Mouse (Mus musculus) heart, postnatal 14 days (tissue): Measurements from ENCODE around the gene Setd1b. TPM values are rescaled to one million over a fixed set of nuclear protein-coding genes. Genes with fewer than 3 reads are reported as not detected.

Experiments used
- DNase-seq, 2 experiments: peaks; one replicate each; pipeline ENCODE4 v3.0.0; 2021 to 2022
- intact Hi-C: fragments of 180-260 bp; cut with DNase I; formaldehyde crosslinking; loops from one replicate; pipeline ENCODE4 v1.15.1; 2025
- long read RNA-seq, 2 experiments: library from polyadenylated mRNA; stranded (forward); transcript quantifications; one replicate each; pipeline ENCODE4 v2.0.0; 2021
- total RNA-seq, 2 experiments: library from RNA; stranded (reverse); gene quantifications; 2 replicates each; pipeline ENCODE4 v1.2.3; 2021

The Setd1b gene
- total RNA-seq = 10 to 100 TPM; 18.1 to 21.3 TPM
- long read RNA-seq, experiment 1, partial matches to known transcripts = 0 of 3 reads
- long read RNA-seq, experiment 1, other reads (novel, unspliced or antisense) = 3 of 3 reads
- long read RNA-seq, experiment 2, partial matches to known transcripts = 0 of 6 reads
- long read RNA-seq, experiment 2, other reads (novel, unspliced or antisense) = 6 of 6 reads

DNA sequence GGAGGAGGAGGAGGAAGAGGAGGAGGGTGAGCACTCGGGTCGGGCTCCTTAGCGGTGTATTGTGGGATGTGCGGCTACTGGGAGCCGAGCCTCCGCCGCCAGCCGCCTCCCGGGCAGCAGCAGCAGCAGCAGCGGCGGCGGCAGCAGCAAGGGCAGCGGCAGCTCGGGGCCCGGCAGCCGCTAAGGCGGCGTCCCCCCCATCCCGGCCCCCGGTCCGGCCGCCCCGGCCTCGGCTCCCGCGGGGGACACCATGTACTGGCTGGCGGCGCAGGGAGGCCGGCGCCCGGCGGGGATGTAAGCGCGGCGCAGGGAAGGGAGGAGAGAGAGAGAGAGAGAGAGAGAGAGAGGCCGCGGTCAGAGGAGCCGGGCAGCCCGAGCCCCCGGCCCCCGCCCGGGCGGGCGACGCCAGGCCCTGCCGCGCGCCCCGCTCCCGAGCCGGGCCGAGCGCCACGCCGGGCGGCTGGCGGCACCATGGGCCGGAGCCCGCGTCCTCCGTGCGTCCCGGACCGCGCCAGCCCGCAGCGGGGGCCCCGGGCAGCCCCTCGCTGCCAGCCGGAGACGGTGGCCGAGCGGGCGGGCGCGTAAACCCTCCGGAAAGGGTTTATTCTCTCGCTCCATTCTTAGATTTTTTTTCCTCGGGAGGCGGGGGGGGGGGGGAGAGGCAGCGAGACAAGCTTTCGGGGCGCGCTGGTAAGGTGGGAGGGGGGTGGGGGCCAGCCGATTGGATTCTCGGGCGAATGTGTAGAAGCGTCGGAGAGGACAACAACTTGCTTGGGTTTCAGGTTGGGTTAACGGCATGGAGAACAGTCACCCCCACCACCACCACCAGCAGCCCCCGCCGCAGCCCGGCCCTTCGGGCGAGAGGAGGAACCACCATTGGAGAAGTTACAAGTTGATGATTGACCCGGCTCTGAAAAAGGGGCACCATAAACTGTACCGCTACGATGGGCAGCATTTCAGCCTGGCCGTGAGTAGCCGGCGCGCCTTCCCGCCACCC lies at the start of gene Setd1b:
Gene Setd1b, plus strand, starts transcription at position 33 of the 997 bp plus-strand sequence.
- intact Hi-C loops = no loop called here
- peak; percentile 67 to 71 for DNase-seq

DNA sequence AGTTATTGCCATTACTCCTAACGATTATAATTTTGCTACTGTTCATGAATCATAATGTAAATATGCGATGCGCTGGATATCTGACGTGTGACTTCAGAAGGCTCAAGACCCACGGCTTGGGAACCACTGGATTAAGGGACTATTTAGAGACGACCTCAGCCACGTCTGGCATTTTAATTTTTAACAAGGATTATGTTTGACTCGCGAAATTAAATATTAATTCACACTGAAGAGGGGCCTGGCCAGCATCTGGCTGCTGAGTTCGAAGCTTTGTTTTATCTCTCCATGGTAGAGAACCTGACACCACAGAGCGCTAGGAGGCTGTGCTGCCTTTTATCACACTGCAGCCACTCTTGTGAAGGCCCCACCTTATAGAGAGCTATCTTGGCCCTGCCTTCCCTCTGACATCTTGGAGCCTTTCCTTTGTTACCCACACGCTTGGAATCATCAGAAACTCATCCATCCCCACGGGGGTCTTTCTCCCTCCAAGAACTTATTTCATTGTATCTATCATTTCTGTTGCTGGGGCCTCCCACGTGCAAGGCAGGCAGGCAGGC lies 48.8 kb upstream of the Setd1b start:
- intact Hi-C loops = no loop called here
- DNase-seq = no peak

DNA sequence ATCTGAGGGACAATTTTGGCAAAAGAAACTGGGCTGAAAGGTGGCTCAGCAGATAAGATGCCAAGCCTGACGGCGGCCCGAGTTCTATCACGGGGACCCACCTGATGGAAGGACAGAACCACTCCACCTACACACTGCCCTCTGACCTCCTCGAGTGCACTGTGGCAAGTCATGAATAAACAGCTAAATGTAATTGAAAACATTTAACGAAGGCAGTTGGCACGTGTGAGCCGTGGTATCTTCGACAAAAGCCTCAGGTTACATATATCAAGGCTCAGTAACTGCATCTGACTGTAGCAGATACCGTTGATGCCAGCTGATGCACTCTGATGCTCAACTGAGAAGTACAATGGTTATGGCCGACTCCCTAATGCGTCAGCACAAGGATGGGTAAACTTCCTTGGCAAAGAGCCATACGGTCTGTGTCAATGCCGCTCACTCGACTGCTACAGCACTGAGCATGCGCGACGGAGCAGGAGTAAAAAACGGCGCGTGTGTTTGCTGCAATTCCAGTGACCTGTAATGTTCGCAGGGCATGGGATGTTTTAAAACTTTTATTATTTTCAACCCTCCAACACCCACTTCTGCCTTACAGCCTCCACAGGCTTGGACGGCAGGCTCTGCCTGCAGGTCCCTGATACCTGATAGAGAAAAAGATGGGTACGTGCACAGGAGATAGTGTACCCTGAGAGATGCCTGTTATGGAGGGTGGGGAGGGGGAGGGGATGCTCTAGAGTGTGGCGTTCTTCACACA lies 47.6 kb upstream of the Setd1b start:
- intact Hi-C loops = no loop called here

DNA sequence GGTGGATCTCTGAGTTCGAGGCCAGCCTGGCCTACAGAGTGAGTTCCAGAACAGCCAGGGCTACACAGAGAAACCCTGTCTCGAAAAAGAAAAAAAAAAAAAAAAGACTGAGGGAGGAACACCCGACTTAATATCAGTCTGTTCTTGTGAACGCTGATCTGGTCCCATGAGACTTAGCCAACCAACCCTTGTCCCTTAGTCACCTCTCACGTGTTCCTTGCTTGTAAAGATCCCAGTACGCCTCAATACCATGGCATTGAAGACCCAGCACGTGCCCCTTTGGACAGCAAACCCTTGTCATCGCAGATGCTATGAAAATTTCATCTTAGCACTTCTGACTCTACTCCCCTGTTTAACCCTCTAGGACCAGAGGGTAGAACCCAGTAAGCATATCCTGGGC lies 45.7 kb upstream of the Setd1b start:
- intact Hi-C loops = no loop called here
- DNase-seq = no peak

More for the DNA sequence above, 47.6 kb upstream of the Setd1b start:
- DNase-seq = no peak

DNA sequence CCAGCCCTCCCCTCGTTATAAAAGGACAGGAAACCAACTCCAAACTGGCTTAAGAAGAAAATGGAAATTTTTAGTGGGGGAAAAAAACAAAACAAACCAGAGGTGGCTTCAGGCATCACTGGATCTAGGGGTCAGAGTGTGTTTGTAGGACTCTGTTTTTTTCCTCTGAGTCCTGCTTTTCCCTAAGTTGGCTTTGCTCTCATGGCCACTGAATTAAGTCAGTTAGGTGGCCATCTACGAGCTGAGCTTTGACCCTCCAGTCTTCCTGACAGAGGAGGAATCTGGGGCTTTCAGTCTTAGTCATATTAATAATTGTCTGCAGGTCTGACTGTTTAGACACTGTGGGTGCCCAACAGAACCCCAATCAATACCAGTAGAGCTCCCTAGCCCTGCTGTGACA lies 43.5 kb upstream of the Setd1b start:
- DNase-seq = no peak
- intact Hi-C loops = no loop called here

DNA sequence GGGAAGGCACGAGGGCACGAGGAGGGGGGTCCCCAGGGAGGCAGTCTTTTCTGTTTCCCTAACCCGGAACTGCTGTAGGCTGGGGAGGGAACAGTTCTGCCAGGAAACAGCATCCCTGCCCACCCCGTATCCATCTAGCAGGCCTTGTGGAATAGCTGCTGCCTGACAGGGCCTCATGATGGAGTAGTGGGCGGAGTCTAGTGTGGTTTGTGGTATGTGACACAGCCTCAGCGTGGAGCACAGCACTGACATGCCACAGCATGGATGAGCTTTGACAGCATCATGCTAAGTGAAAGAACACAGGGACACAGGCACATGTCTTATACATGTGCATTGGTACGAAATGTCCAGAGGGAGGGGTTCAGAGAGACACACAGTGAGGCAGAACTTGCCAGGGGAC lies 39.6 kb upstream of the Setd1b start:
- no peak for DNase-seq
- intact Hi-C loops = no loop called here

DNA sequence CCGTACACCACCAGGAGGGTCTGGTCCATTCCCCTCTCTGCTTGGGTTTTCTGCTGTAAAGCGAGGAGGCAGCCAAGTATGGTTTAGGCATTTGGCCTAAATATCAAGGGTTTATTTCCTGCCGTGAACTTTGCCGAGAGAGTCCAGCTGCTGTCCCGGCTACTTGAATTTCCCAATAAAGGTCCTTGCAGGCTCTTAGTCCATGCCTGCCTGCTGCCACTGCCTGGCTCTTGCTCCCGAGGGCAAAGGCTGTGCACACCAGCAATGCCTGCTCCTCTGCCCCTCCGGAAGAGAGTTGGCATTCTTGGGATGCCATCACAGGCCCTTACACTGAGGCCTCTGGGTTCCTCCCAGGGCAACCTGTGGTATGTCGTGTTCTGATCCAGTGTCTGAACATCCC lies 38.4 kb upstream of the Setd1b start:
- peak in 1 of 2 experiments; percentile 20 for DNase-seq
- intact Hi-C loops = no loop called here

DNA sequence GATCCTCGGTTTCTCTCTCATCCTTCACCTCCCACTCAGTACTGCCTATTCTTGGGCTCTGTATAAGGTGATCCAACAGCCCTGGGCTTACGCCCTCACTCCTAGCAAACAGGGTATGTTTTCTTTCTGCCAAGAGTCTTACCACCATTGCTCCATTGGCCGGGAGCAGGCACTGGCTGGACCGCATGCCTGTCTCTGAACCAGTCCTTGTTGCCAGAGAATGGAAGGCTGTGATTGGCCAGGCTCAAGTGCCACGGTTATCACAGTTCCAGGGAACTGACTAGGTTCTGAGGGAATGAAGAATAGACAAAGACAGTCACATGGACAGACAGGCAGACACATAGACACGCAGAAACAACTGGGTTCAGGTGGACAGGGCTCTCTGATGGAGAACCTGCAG lies 37.2 kb upstream of the Setd1b start:
- DNase-seq = peak; percentile 36 to 56
- intact Hi-C loops = no loop called here

DNA sequence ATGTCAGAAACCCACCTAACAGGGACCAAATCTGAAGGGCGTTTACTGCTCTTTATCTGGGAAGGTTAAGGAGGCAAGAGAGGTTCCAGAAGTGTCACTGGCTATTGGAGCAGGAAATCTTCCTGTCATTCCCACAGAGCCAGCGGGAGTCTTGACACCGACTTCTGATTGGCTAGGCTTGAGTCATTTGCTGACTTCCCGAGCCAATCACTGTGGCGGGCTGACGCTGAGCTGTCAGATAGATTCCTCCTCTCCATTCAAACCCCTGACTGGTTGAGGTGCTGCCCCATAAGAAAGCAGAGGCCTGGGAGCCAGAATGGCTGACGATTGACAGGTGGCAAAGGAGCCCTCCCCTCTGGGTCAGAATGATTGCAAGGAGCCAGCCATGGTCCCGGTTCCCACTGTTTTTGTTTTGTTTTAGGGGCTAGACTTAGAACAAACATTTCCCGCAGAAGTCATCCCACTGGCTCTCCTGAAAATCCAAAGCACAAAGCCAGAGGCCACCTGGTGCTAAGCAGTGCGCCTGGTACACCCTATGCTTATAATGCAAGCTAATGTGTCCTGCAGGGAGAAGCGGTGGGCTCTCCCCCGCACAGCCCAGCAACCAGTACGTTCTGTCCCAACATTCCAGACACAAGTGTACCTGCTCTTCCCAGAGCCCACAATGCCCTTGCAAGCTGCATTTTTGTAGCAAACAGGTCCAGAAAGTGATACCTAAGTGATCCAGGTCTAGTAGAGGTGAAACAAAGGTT lies 32.4 kb upstream of the Setd1b start:
- peak in 1 of 2 experiments; percentile 38 for DNase-seq
- intact Hi-C loops = no loop called here

DNA sequence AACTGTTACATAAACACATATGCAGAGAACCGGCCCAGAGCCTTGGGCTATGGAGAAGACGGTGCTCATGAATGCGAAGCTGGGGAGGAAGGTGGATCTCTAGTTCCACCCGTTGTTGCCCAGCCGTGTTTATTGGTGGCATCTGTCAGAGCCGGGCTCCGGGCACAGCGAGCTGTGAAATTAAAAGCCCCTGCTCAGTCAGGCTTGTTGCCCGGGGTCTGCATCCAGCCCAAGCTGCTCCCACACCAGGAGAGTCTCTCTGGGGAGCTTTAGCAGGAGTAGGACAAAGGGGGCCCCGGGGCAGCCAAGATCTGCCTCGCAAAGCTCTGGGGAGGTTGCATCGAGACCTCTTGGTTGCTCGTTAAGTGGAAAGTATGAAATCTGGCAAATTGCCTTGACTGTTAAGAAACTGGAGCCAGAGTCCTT lies 31.7 kb upstream of the Setd1b start:
- intact Hi-C loops = no loop called here
- DNase-seq = no peak

DNA sequence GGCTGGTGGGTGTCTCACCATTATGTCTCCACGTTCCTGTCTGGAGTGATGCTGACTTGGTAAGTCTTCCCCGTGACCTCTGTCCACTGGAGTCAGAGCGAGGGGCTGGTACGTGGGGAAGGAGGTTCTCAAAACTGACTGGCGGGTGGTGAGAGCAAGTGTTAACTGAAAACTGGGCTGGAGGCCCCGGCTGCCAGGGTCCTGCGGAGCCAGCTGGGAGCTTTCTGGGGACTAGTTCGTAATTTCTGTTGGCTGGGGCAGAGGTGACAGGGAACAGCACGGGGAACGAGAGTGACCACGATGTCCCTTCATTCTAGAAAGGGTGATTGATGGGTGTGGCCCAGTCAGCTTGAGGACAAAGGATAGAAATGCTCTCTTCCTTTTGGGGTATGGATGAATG lies 27.9 kb upstream of the Setd1b start:
- intact Hi-C loops = loop anchor here (2.0 kb wide), 1 partner anchor 49 kb away; no protein-coding TSS in a partner anchor

DNA sequence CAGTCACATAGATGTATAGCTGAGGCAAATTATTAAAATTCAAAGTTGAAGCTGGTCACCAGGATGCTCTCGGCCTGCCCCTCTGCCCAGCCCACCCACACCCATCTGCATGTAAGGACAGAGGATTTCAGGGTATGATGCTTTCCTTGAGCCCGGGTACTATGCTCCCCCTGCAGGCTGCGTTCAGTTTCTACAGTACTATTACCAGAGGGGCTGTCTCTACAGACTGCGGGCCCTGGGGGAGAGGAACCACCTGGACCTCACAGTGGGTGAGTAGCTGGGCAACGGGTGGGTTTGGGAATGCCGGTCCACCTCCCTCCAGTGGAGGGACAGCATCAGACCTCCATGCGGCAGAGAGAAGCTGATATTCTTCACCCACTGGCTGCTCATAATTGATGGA lies 27.1 kb upstream of the Setd1b start:
- peak; percentile 50 to 55 for DNase-seq

More for the DNA sequence above, 27.9 kb upstream of the Setd1b start:
- DNase-seq = no peak

DNA sequence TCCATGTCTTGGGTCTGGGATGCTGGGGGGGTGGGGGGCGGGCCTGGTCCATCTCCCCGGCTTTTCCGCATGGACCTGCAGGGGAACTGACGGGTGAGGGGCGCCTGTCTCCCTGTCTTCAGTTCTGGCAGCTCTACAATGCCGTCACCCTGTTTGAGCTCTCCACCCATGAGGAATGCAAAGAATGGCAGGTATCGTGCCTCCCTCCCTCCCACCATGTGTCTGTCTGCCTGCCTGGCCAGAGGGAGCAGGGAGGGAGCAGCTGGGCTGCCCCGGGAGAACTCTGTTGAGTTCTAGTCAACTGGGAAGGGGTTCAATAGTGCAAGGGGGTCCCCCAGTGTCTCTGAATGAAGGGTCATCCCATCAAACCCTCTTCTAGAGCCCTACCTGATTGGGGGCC lies 25.9 kb upstream of the Setd1b start:
- intact Hi-C loops = loop anchor here (2.0 kb wide), 1 partner anchor 33 kb away; no protein-coding TSS in a partner anchor
- no peak for DNase-seq

More for the DNA sequence above, 27.1 kb upstream of the Setd1b start:
- intact Hi-C loops = loop anchor here (2.0 kb wide), 1 partner anchor 50 kb away; no protein-coding TSS in a partner anchor

DNA sequence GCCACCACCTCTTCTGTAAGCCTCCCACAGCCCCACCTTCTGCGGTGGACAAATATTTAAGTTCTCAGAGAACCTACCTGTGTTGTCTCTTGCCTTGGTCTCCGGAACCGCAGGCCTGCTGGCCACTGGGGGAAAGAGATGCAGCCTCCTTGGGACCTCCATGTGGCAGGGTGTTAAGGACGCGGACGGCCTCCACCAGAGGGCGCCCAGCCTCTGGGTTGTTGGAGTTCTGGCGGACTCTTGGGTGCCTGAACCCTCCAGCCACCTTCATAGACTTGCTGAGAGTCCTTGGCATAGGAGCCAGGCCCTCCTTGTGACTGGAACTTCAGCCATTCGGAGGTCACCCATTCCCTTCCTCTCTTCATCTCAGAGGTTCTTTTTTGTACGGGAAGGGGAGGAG lies 24.7 kb upstream of the Setd1b start:
- peak; percentile 82 to 87 for DNase-seq
- intact Hi-C loops = loop anchor here (1.0 to 2.0 kb wide), 3 partner anchors 15 to 54 kb away; partner anchors contain the start of gene Rhof

DNA sequence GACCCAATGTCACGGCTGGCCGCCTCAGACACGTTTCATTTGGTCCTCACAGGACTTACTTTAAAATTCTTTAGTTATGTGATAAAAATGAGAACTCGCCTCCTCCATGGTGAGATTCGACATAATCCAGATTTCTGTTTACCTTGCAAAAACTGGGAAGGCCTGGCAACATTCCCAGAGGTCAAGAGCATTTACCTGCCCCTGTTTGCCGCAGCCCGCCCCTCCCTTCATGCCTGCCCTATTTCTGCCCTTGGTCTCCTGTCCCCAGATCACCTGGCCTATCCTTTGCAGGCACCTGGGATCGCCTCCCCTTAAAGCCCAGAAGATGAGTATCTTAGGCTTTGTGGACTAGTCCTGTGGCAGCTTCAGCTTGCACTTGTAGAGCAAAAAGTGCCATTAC lies 24.2 kb upstream of the Setd1b start:
- intact Hi-C loops = loop anchor here (1.0 to 2.0 kb wide), 3 partner anchors 15 to 54 kb away; partner anchors contain the start of gene Rhof
- no peak for DNase-seq

DNA sequence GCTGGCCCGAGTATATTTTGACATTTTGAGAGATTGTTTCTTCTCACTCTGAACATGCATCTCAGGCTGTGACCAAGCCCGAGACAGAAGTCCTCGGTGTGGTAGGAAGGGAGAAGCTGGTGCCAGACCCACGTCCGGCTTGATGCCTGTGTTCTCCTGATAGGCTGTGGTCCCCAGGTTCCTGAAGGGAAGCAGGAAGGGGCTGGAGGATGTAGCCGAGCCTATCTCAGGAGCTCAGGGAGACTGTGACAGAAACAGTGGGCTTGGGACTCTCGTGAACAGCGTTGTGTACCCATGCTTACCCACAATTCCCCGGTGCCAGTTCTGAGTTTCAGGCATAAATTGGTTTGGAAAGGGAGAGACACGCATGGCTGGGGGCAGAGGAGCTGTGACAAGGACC lies 23.2 kb upstream of the Setd1b start:
- intact Hi-C loops = no loop called here
- DNase-seq = no peak

DNA sequence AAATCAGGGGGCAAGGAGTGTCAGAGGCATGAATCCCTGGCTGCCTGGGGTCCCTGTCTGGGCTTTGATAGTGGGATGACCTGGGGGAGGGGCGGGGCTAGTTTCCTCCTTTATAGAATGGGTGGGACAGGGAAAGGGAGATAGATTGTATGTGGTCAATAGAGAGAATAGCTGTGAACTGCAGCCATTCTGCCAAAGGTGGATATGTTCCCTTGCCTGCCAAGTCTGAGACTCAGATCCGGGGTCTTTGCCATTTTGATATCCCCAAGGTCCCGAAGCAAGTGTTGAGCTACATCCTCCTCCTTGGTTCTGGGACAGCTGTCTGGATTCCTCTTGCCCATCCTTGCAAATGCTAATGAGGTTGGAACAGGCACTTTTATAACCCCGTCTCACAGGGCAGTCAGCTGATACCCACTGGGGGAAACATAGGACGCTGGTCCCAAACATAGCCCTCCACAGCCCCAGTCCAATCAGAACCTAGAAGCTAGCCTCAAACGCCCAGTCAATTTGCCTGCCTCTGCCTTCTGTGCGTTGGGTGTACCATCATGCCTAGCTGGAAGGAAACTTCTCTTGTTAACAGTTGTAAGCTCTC lies 21.3 kb upstream of the Setd1b start:
- intact Hi-C loops = no loop called here
- DNase-seq = no peak

DNA sequence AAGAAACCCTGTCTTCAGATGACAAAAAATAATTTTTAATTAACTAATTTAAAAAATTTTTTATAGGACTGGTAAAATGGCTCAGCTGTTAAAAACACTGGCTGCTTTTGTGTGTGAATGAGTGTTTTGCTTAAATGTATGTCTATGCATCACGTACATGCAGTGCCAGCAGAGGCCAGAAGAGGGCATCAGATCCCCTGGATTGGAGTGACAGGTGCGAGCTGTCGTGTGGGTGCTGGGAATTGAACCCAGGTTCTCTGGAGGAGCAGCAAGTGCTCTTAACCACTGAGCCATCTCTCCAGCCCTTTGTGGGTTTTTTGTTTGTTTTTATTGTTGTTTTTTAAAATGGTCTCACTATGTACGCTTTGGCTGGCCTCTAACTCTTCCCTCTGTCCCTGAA lies 19.8 kb upstream of the Setd1b start:
- intact Hi-C loops = no loop called here
- no peak for DNase-seq

DNA sequence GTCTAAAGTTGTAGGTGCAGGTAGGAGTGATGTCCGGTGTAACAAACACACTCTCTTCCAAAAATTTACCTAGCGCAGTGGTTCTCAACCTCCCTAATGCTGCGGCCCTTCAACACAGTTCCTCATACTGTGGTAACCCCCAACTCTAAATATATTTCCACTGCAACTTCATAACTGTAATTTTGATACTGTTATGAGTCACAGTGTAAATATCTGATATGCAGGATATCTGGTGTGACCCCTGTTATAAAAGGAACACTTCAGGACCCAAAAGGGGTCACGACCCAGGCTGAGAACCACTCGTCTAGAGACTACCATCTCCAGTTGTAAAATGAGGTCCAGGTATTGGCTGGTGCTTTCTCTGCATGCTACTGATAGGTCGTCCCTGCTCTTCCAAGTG lies 16.9 kb upstream of the Setd1b start:
- intact Hi-C loops = no loop called here
- DNase-seq = no peak
